Comparison of ENCODE assay signal across 9 mouse cellular contexts in the genomic region with DNA sequence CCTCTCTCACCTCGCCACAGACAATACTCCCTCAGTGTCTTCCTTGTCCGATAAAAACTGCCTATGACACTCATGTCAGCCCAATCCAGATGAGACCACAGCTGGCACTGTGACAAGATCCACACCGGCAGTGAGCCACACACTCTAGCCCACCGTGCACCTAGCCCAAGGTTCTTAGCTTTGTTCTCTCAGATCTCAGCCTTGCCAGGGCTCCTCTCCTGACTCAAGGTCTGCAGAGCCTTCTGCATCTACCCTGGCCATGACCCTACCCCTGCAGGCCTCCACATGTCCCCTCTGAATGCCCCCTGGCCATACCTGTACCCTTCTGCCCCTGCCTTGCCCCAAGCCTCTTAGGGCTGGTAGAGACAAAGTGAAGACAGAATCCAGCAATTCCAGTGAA. TPM values are rescaled to one million over a fixed set of nuclear protein-coding genes. Genes with fewer than 3 reads are reported as not detected.
DNase-seq lines count a peak whose midpoint lies in the region; ATAC-seq lines count a peak whose summit lies in the region.
"Had no signal": no experiment of that assay in that cellular context is flagged by ENCODE, and none has a peak within 500 bp of the region (broad histone marks: within the 10 kb centered on the region; RNA-seq: fewer than 3 reads in every experiment).

No protein-coding gene starts in this region.

- no peak for ATAC-seq in liver, embryonic 11.5 days (replicated peaks; ENCODE audit: low FRiP score)
- 0 out of 2 replicates have a peak, but pooled peaks have one; percentile 1 for ATAC-seq in forebrain, embryonic 14.5 days
- no peak; the same call in 1 of the 2 replicates for ATAC-seq in kidney, embryonic 16.5 days (ENCODE audit: low FRiP score, low TSS enrichment)
- ATAC-seq in neural tube, embryonic 12.5 days (ENCODE audit: low FRiP score, low read depth) = peak; percentile 13; the same call in 1 of the 2 replicates

- H3K36me3 ChIP-seq in liver, embryonic 11.5 days (ENCODE audit: control insufficient read depth, insufficient read depth, low read length) = peaks cover 2% of the 10 kb centered on the region; the same call in 1 of the 2 replicates
- peaks cover 8% of the 10 kb centered on the region; the same call in 1 of the 2 replicates for H3K36me3 ChIP-seq in forebrain, embryonic 14.5 days (ENCODE audit: control insufficient read depth, insufficient read depth, low read length)
- H3K36me3 ChIP-seq in kidney, embryonic 16.5 days (ENCODE audit: insufficient read depth, low read length) = peaks cover 4% of the 10 kb centered on the region; the same call in 1 of the 2 replicates
- H3K36me3 ChIP-seq in neural tube, embryonic 12.5 days = peaks cover 7% of the 10 kb centered on the region

- no peak overlapping the region for H3K4me3 ChIP-seq in liver, embryonic 11.5 days (ENCODE audit: low read depth, low read length)
- no peak overlapping the region for H3K4me3 ChIP-seq in forebrain, embryonic 14.5 days (ENCODE audit: low read depth, low read length)
- no peak overlapping the region for H3K4me3 ChIP-seq in kidney, embryonic 16.5 days (ENCODE audit: low read length)
- H3K4me3 ChIP-seq in neural tube, embryonic 12.5 days = no peak overlapping the region

- no peak overlapping the region for H3K4me2 ChIP-seq in liver, embryonic 11.5 days
- H3K4me2 ChIP-seq in forebrain, embryonic 14.5 days (ENCODE audit: low read length) = no peak overlapping the region
- no peak overlapping the region for H3K4me2 ChIP-seq in kidney, embryonic 16.5 days (replicated peaks; ENCODE audit: low read depth, low read length)
- H3K4me2 ChIP-seq in neural tube, embryonic 12.5 days (replicated peaks) = no peak overlapping the region; the same call in 1 of the 2 replicates

- no peaks in the 10 kb centered on the region for H3K27me3 ChIP-seq in liver, embryonic 11.5 days (replicated peaks; ENCODE audit: control insufficient read depth, insufficient read depth, low read length)
- no peaks in the 10 kb centered on the region for H3K27me3 ChIP-seq in forebrain, embryonic 14.5 days (replicated peaks; ENCODE audit: control insufficient read depth, insufficient read depth, low read length)
- H3K27me3 ChIP-seq in kidney, embryonic 16.5 days (ENCODE audit: insufficient read depth, low read length) = no peaks in the 10 kb centered on the region
- no peaks in the 10 kb centered on the region for H3K27me3 ChIP-seq in neural tube, embryonic 12.5 days (replicated peaks)

- WGBS in liver, embryonic 11.5 days = 58% methylated on average over 4 of the region's 4 CpGs
- WGBS in forebrain, embryonic 14.5 days = 45% methylated on average over 4 of the region's 4 CpGs
- 43% methylated on average over 4 of the region's 4 CpGs for WGBS in kidney, embryonic 16.5 days
- WGBS in neural tube, embryonic 12.5 days = 44% methylated on average over 4 of the region's 4 CpGs

- H3K9ac ChIP-seq in liver, embryonic 11.5 days (ENCODE audit: low read depth, low read length) = 0 out of 2 replicates have a peak overlapping the region, but pooled peaks have one; percentile 34
- H3K9ac ChIP-seq in forebrain, embryonic 14.5 days (ENCODE audit: low read length) = peak overlapping the region; percentile 30; the same call in 1 of the 2 replicates
- H3K9ac ChIP-seq in kidney, embryonic 16.5 days (replicated peaks; ENCODE audit: low read length) = peak overlapping the region; percentile 50
- peak overlapping the region; percentile 38; the same call in 1 of the 2 replicates for H3K9ac ChIP-seq in neural tube, embryonic 12.5 days

- intact Hi-C loops in gastrocnemius, postnatal 14 days (cut with DNase I; ENCODE audit: low total_unique reads) = no loop called here

- H3K4me1 ChIP-seq in liver, embryonic 11.5 days (replicated peaks; ENCODE audit: control insufficient read depth, insufficient read depth, low read length) = peaks cover 24% of the 10 kb centered on the region; the same call in 1 of the 2 replicates
- peaks cover 36% of the 10 kb centered on the region for H3K4me1 ChIP-seq in forebrain, embryonic 14.5 days (ENCODE audit: control insufficient read depth, insufficient read depth, low read length)
- peaks cover 56% of the 10 kb centered on the region for H3K4me1 ChIP-seq in kidney, embryonic 16.5 days (ENCODE audit: insufficient read depth, low read length)
- H3K4me1 ChIP-seq in neural tube, embryonic 12.5 days = peaks cover 62% of the 10 kb centered on the region

- no peaks in the 10 kb centered on the region for H3K9me3 ChIP-seq in liver, embryonic 11.5 days (ENCODE audit: control insufficient read depth, low read length)
- H3K9me3 ChIP-seq in forebrain, embryonic 14.5 days (replicated peaks; ENCODE audit: control insufficient read depth, low read length) = no peaks in the 10 kb centered on the region
- no peaks in the 10 kb centered on the region for H3K9me3 ChIP-seq in kidney, embryonic 16.5 days (ENCODE audit: low read length)
- no peaks in the 10 kb centered on the region for H3K9me3 ChIP-seq in neural tube, embryonic 12.5 days

- H3K27ac ChIP-seq in liver, embryonic 11.5 days (ENCODE audit: low read depth, low read length) = no peak overlapping the region; the same call in 1 of the 2 replicates
- H3K27ac ChIP-seq in forebrain, embryonic 14.5 days (ENCODE audit: low read depth, low read length) = peak overlapping the region; percentile 61; the same call in 1 of the 2 replicates
- H3K27ac ChIP-seq in kidney, embryonic 16.5 days (ENCODE audit: low read length) = peak overlapping the region; percentile 76
- peak overlapping the region; percentile 28 for H3K27ac ChIP-seq in neural tube, embryonic 12.5 days
- H3K27ac ChIP-seq: macrophage had no signal

- DNase-seq in liver, embryonic 11.5 days (ENCODE audit: low spot score) = no peak
- DNase-seq in liver = no peak
- DNase-seq in forebrain, embryonic 14.5 days (ENCODE audit: low spot score) = no peak
- DNase-seq in frontal cortex, postnatal 25 days (ENCODE audit: low spot score in 2 of 2) = no peak
- DNase-seq in gastrocnemius, postnatal 14 days = no peak

RNA-seq across cellular contexts. Expression of gene BC034090, which starts 32.2 kb away (rescaled TPM):
- polyA plus RNA-seq in liver, embryonic 11.5 days (2014; fragmentation: Nextera tagmentation; extraction: Ambion mirVana) = 0.86 and 1.8 TPM in 2 replicates
- polyA plus RNA-seq in forebrain, embryonic 14.5 days (2014; fragmentation: Nextera tagmentation; extraction: Ambion mirVana) = 2.4 TPM in 2 replicates
- 8.2 and 9.1 TPM in 2 replicates for polyA plus RNA-seq in kidney, embryonic 16.5 days (2015; fragmentation: Nextera tagmentation; extraction: Ambion mirVana)
- 6.7 and 8.1 TPM in 2 replicates for polyA plus RNA-seq in neural tube, embryonic 12.5 days (2016; fragmentation: Nextera tagmentation; extraction: Ambion mirVana)
- total RNA-seq in gastrocnemius, postnatal 14 days (2021) = 1 to 10 TPM; 3.8 to 4.3 TPM
- total RNA-seq: common myeloid progenitor, adult 5-6 weeks had no signal
- polyA plus RNA-seq: macrophage had no signal

RNA-seq across cellular contexts. Expression of gene Stx6, which starts 53.6 kb away (rescaled TPM):
- 36.0 and 36.9 TPM in 2 replicates for polyA plus RNA-seq in liver, embryonic 11.5 days (2014; fragmentation: Nextera tagmentation; extraction: Ambion mirVana)
- polyA plus RNA-seq in forebrain, embryonic 14.5 days (2014; fragmentation: Nextera tagmentation; extraction: Ambion mirVana) = 97.7 and 109 TPM in 2 replicates
- 70.9 and 78.0 TPM in 2 replicates for polyA plus RNA-seq in kidney, embryonic 16.5 days (2015; fragmentation: Nextera tagmentation; extraction: Ambion mirVana)
- 129 and 131 TPM in 2 replicates for polyA plus RNA-seq in neural tube, embryonic 12.5 days (2016; fragmentation: Nextera tagmentation; extraction: Ambion mirVana)
- total RNA-seq in gastrocnemius, postnatal 14 days (2021) = 10 to 100 TPM; 14.4 to 20.8 TPM

Comparison
In these comparisons a context has a peak if more than half of its experiments do, and no peak if none do; other contexts are left out.
1. ATAC-seq: peak in forebrain, embryonic 14.5 days (single experiment) and neural tube, embryonic 12.5 days (single experiment); none in liver, embryonic 11.5 days (single experiment) and kidney, embryonic 16.5 days (single experiment).
2. Peak in every context shown above with its lines, with median percentiles within 50 percentile points of each other: H3K9ac ChIP-seq.